9 mouse cellular contexts compared by ENCODE assay signal in the genomic region with DNA sequence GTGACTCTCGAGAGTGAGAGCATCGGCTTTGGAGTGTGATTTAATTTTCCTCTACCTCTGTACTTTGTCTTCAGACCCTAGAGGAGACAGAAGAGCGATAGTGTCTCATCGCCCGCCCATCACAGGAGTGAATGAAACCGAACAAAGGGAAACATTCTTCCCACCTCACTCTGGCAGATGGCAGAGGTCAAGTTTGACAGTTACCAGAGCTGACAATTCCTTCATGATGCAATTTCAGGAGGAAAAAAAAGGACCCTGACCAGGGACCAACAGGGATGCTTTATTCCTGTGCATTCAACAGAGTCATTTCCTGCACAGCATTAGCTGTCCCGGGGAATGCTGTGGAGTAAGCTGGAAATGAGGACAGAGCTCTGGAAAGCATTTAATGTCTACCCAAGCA.
A peak's percentile ranks its signal among the peaks of the same experiment; 100 is the strongest.
DNase-seq lines count a peak whose midpoint lies in the region; ATAC-seq and TF ChIP-seq lines count a peak whose summit lies in the region.
"Had no signal": no experiment of that assay in that cellular context is flagged by ENCODE, and none has a peak within 500 bp of the region (broad histone marks: within the 10 kb centered on the region; RNA-seq: fewer than 3 reads in every experiment).

No protein-coding gene starts in this region.

- no peaks in the 10 kb centered on the region for H3K9me3 ChIP-seq in heart, postnatal 0 days (replicated peaks; ENCODE audit: control insufficient read depth, low read length)
- no peaks in the 10 kb centered on the region for H3K9me3 ChIP-seq in embryonic facial prominence, embryonic 13.5 days
- H3K9me3 ChIP-seq in midbrain, embryonic 13.5 days: peaks cover 4% of the 10 kb centered on the region; the same call in 1 of the 2 replicates

- peak; percentile 13 for DNase-seq in heart, postnatal 0 days (ENCODE audit: low spot score)
- DNase-seq in heart, adult 18-20 months: no peak
- DNase-seq in ZHBTc4 (ENCODE audit: low read depth, low spot score): peak; percentile 65
- DNase-seq in left cerebral cortex, adult 8-10 months (ENCODE audit: low spot score in 2 of 2): no peak
- DNase-seq: adrenal gland, postnatal 25 days; kidney, postnatal 25 days had no signal

- WGBS in heart, postnatal 0 days: 31% methylated on average over 7 of the region's 7 CpGs
- WGBS in embryonic facial prominence, embryonic 13.5 days: 32% methylated on average over 7 of the region's 7 CpGs
- 35% methylated on average over 7 of the region's 7 CpGs for WGBS in midbrain, embryonic 13.5 days

- no peak for ATAC-seq in heart, postnatal 0 days (ENCODE audit: insufficient read depth, low read depth)
- no peak for ATAC-seq in embryonic facial prominence, embryonic 13.5 days (ENCODE audit: insufficient number of reproducible peaks, insufficient read depth, low FRiP score, low TSS enrichment, low read depth)
- ATAC-seq in midbrain, embryonic 13.5 days: no peak
- no peak for ATAC-seq in monocyte, adult 5-6 weeks (replicated peaks; ENCODE audit: insufficient number of reproducible peaks, low FRiP score, low TSS enrichment, poor library complexity, severe bottlenecking)

- H3K27me3 ChIP-seq in heart, postnatal 0 days (ENCODE audit: control insufficient read depth, insufficient read depth, low read length): no peaks in the 10 kb centered on the region
- H3K27me3 ChIP-seq in embryonic facial prominence, embryonic 13.5 days: no peaks in the 10 kb centered on the region
- H3K27me3 ChIP-seq in midbrain, embryonic 13.5 days: no peaks in the 10 kb centered on the region

- no peak overlapping the region for H3K4me3 ChIP-seq in heart, postnatal 0 days (ENCODE audit: low read depth, low read length)
- H3K4me3 ChIP-seq in embryonic facial prominence, embryonic 13.5 days: no peak overlapping the region
- no peak overlapping the region for H3K4me3 ChIP-seq in midbrain, embryonic 13.5 days (replicated peaks)

- H3K27ac ChIP-seq in heart, postnatal 0 days (ENCODE audit: low read depth): no peak overlapping the region
- H3K27ac ChIP-seq in embryonic facial prominence, embryonic 13.5 days: 0 out of 2 replicates have a peak overlapping the region, but pooled peaks have one; percentile 44
- 0 out of 2 replicates have a peak overlapping the region, but pooled peaks have one; percentile 40 for H3K27ac ChIP-seq in midbrain, embryonic 13.5 days

- TF ChIP-seq EP300 in heart, postnatal 0 days (IDR thresholded peaks at IDR 0.05; ENCODE audit: low read depth): no peak

- no peak overlapping the region for H3K9ac ChIP-seq in heart, postnatal 0 days (replicated peaks; ENCODE audit: low read depth, low read length)
- H3K9ac ChIP-seq in embryonic facial prominence, embryonic 13.5 days: no peak overlapping the region
- H3K9ac ChIP-seq in midbrain, embryonic 13.5 days (replicated peaks): no peak overlapping the region

- no peak overlapping the region for H3K4me2 ChIP-seq in heart, postnatal 0 days (ENCODE audit: low read depth, low read length)
- H3K4me2 ChIP-seq in embryonic facial prominence, embryonic 13.5 days: no peak overlapping the region
- H3K4me2 ChIP-seq in midbrain, embryonic 13.5 days (replicated peaks): no peak overlapping the region

- H3K36me3 ChIP-seq in heart, postnatal 0 days (replicated peaks; ENCODE audit: control insufficient read depth, insufficient read depth, low read length): no peaks in the 10 kb centered on the region
- H3K36me3 ChIP-seq in embryonic facial prominence, embryonic 13.5 days: no peaks in the 10 kb centered on the region
- H3K36me3 ChIP-seq in midbrain, embryonic 13.5 days: no peaks in the 10 kb centered on the region

- no peaks in the 10 kb centered on the region for H3K4me1 ChIP-seq in heart, postnatal 0 days (ENCODE audit: control insufficient read depth, insufficient read depth)
- H3K4me1 ChIP-seq in embryonic facial prominence, embryonic 13.5 days: peaks cover 11% of the 10 kb centered on the region
- H3K4me1 ChIP-seq in midbrain, embryonic 13.5 days (replicated peaks): no peaks in the 10 kb centered on the region

- no peak for TF ChIP-seq CTCF in heart, postnatal 0 days (IDR thresholded peaks at IDR 0.05; ENCODE audit: low read depth)

Comparison
In these comparisons a context has a peak if more than half of its experiments do, and no peak if none do; other contexts are left out.
1. DNase-seq: peak in heart, postnatal 0 days (single experiment) and ZHBTc4 (single experiment); none in heart, adult 18-20 months (0 of 2) and left cerebral cortex, adult 8-10 months (0 of 2).